Comparison of ENCODE assay signal across 8 mouse cellular contexts in the genomic region with DNA sequence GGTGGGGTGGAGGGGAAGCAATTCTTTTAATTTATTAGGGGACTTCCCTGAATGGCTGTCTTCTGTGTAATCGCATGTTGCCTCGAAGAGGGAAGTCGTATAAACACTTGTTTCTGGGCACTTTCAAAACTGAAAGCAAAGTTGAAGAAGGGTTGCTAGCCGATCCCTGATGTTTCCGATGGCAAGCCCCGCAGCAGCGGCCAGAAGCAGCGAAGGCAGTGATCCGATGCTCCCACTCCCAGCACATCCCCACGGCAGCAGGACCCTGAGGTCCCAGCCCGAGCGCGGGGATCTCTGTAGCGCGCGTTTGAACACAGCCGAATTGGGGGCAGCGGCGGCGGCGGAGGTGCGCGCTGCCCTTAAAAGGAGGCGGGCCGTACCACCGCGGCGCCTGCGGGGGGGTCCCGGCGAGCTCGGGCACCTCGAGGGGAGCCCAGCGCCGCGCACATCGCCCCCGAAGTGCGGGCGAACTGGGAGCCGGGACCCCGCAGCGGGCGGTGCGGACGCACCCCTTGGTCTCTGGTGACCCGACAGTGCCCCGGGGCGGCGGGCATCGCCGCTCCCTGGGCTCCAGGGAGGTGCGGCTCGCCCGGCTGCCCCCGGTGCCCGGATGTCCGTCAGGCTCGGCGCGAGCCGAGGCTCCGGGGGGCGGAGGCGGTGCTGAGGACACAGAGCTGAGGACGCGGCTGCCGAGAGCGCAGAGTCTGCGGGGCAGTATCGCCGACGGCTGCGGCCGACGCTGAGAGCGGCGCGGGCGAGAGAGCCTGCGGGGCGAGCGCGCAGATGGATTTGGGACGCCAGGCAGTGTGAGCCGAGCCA.
DNase-seq lines count a peak whose midpoint lies in the region; ATAC-seq and TF ChIP-seq lines count a peak whose summit lies in the region.

No protein-coding gene starts in this region.

- TF ChIP-seq CTCF in ES-Bruce4 (IDR thresholded peaks at IDR 0.05; ENCODE audit: low read depth, low read length), result no peak
- no peak for TF ChIP-seq CTCF in heart, postnatal 0 days (IDR thresholded peaks at IDR 0.05; ENCODE audit: low read depth)
- no peak for TF ChIP-seq CTCF in lung, adult 2 months (IDR thresholded peaks at IDR 0.05; ENCODE audit: insufficient read depth, low read length)

- no peak for TF ChIP-seq EP300 in ES-Bruce4 (IDR thresholded peaks at IDR 0.05; ENCODE audit: insufficient read depth, low read depth, low read length)
- 0 out of 2 replicates have a peak, but pooled peaks have one; percentile 11 for TF ChIP-seq EP300 in heart, postnatal 0 days (IDR thresholded peaks at IDR 0.05; ENCODE audit: low read depth)

- H3K4me2 ChIP-seq in forebrain, embryonic 13.5 days, result peak overlapping the region; percentile 70
- peak overlapping the region; percentile 84 for H3K4me2 ChIP-seq in heart, postnatal 0 days (ENCODE audit: low read depth, low read length)
- peak overlapping the region; percentile 75 for H3K4me2 ChIP-seq in neural tube, embryonic 15.5 days

- peak; percentile 95 for ATAC-seq in cerebellum, adult (ENCODE audit: insufficient number of reproducible peaks, low FRiP score, low TSS enrichment)
- peak; percentile 96 for ATAC-seq in forebrain, embryonic 13.5 days
- peak; percentile 95 for ATAC-seq in heart, postnatal 0 days (ENCODE audit: insufficient read depth, low read depth)
- ATAC-seq in neural tube, embryonic 15.5 days (ENCODE audit: low FRiP score), result peak; percentile 92

- H3K9ac ChIP-seq in ES-Bruce4 (ENCODE audit: low read depth, poor library complexity, severe bottlenecking), result peak overlapping the region; percentile 73
- peak overlapping the region; percentile 67 for H3K9ac ChIP-seq in forebrain, embryonic 13.5 days
- peak overlapping the region; percentile 76 for H3K9ac ChIP-seq in heart, postnatal 0 days (replicated peaks; ENCODE audit: low read depth, low read length)
- peak overlapping the region; percentile 62 for H3K9ac ChIP-seq in neural tube, embryonic 15.5 days (replicated peaks)

- H3K9me3 ChIP-seq in ES-Bruce4 (replicated peaks; ENCODE audit: control insufficient read depth, insufficient read depth, low read length, poor library complexity, severe bottlenecking), result no peaks in the 10 kb centered on the region
- no peaks in the 10 kb centered on the region for H3K9me3 ChIP-seq in forebrain, embryonic 13.5 days (replicated peaks)
- no peaks in the 10 kb centered on the region for H3K9me3 ChIP-seq in heart, postnatal 0 days (replicated peaks; ENCODE audit: control insufficient read depth, low read length)
- no peaks in the 10 kb centered on the region for H3K9me3 ChIP-seq in neural tube, embryonic 15.5 days (replicated peaks)

- H3K4me3 ChIP-seq in ES-Bruce4 (ENCODE audit: low read depth, low read length), result peak overlapping the region; percentile 74
- H3K4me3 ChIP-seq in forebrain, embryonic 13.5 days, result peak overlapping the region; percentile 56
- H3K4me3 ChIP-seq in heart, postnatal 0 days (ENCODE audit: low read depth, low read length), result peak overlapping the region; percentile 70
- peak overlapping the region; percentile 74 for H3K4me3 ChIP-seq in lung, adult 2 months (replicated peaks; ENCODE audit: extremely low read depth, low read depth, low read length)
- peak overlapping the region; percentile 63 for H3K4me3 ChIP-seq in neural tube, embryonic 15.5 days (replicated peaks)

- no peaks in the 10 kb centered on the region for H3K36me3 ChIP-seq in ES-Bruce4 (ENCODE audit: control insufficient read depth, insufficient read depth, low read length, poor library complexity, severe bottlenecking)
- no peaks in the 10 kb centered on the region for H3K36me3 ChIP-seq in forebrain, embryonic 13.5 days (ENCODE audit: poor library complexity, severe bottlenecking)
- H3K36me3 ChIP-seq in heart, postnatal 0 days (replicated peaks; ENCODE audit: control insufficient read depth, insufficient read depth, low read length), result no peaks in the 10 kb centered on the region
- no peaks in the 10 kb centered on the region for H3K36me3 ChIP-seq in neural tube, embryonic 15.5 days

- H3K27me3 ChIP-seq in ES-Bruce4 (ENCODE audit: control insufficient read depth, insufficient read depth, low read length, poor library complexity, severe bottlenecking), result 0 out of 2 replicates have a peak, but pooled peaks cover 3% of the 10 kb centered on the region
- H3K27me3 ChIP-seq in forebrain, embryonic 13.5 days, result peaks cover 17% of the 10 kb centered on the region
- H3K27me3 ChIP-seq in heart, postnatal 0 days (ENCODE audit: control insufficient read depth, insufficient read depth, low read length), result no peaks in the 10 kb centered on the region
- H3K27me3 ChIP-seq in neural tube, embryonic 15.5 days (replicated peaks), result peaks cover 22% of the 10 kb centered on the region

- TF ChIP-seq POLR2A in ES-Bruce4 (IDR thresholded peaks at IDR 0.05; ENCODE audit: insufficient read depth, low read length), result no peak
- TF ChIP-seq POLR2A in lung, adult 2 months (IDR thresholded peaks at IDR 0.05; ENCODE audit: borderline replicate concordance, extremely low read depth, low read depth, low read length), result peak; percentile 91

- peak; percentile 85 for DNase-seq in heart, postnatal 0 days (ENCODE audit: low spot score)
- DNase-seq in kidney, postnatal 36 days, result peak; percentile 92 to 94
- DNase-seq in lung, adult 2 months, result peak; percentile 93
- peak; percentile 91 for DNase-seq in testis, postnatal 10 days (ENCODE audit: low spot score)

- H3K4me1 ChIP-seq in ES-Bruce4 (ENCODE audit: control insufficient read depth, insufficient read depth, low read length), result peaks cover 1% of the 10 kb centered on the region
- peaks cover 14% of the 10 kb centered on the region for H3K4me1 ChIP-seq in forebrain, embryonic 13.5 days
- peaks cover 15% of the 10 kb centered on the region for H3K4me1 ChIP-seq in heart, postnatal 0 days (ENCODE audit: control insufficient read depth, insufficient read depth)
- H3K4me1 ChIP-seq in lung, adult 2 months (ENCODE audit: control insufficient read depth, insufficient read depth, low read length), result peaks cover 22% of the 10 kb centered on the region
- peaks cover 20% of the 10 kb centered on the region for H3K4me1 ChIP-seq in neural tube, embryonic 15.5 days

- no peak overlapping the region for H3K27ac ChIP-seq in ES-Bruce4 (ENCODE audit: insufficient read depth, low read length)
- H3K27ac ChIP-seq in forebrain, embryonic 13.5 days, result peak overlapping the region; percentile 58
- H3K27ac ChIP-seq in heart, postnatal 0 days (ENCODE audit: low read depth), result peak overlapping the region; percentile 98
- peak overlapping the region; percentile 84 for H3K27ac ChIP-seq in neural tube, embryonic 15.5 days (replicated peaks)

- WGBS in forebrain, embryonic 13.5 days, result under 1% methylated on average over 78 of the region's 86 CpGs
- 0% methylated on average over 84 of the region's 86 CpGs for WGBS in heart, postnatal 0 days
- WGBS in lung, adult 2 months, result under 1% methylated on average over 83 of the region's 86 CpGs
- WGBS in neural tube, embryonic 15.5 days, result under 1% methylated on average over 79 of the region's 86 CpGs
